Mouse (Mus musculus): ENCODE measurements around the gene Lrrc4b.

DNA sequence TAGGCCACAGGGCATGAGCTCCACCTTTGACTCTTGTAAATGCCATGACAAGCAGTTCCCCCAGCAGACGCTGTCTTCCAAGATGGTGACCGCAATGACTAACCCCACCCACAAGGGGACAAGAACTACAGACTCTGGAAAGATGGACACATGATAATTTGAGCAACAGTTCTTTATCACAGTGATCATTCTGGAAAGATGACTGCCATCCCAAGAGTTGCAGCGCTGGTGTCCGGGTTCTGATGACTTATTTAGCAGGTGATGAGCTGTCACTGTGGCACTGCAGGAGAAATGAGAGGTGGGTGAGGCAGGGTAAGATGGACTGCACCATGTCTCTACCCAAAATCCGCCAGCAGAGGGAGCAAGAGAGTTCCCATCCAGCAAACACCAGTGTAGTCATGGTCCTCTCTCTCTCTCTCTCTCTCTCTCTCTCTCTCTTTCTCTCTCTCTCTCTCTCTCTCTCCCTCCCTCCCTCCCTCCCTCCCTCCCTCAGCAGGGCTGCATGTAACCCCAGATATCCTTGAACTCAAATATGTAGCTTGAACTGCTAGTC lies 72.8 kb downstream of the Lrrc4b start:
- TF ChIP-seq USF1 (IDR thresholded peaks at IDR 0.05; ENCODE audit: low read depth) = no peak
- no peak for TF ChIP-seq MYOD1 (IDR thresholded peaks at IDR 0.05; ENCODE audit: control insufficient read depth in 1 of 3, insufficient read length in 2 of 3, low read depth in 2 of 3)
- TF ChIP-seq POLR2A (IDR thresholded peaks at IDR 0.05; ENCODE audit: insufficient read length, low read depth) = no peak
- TF ChIP-seq MAX (IDR thresholded peaks at IDR 0.05; ENCODE audit: low read depth) = no peak
- no peak for TF ChIP-seq REST (IDR thresholded peaks at IDR 0.05; ENCODE audit: insufficient read depth, insufficient read length)
- TF ChIP-seq TCF12 (IDR thresholded peaks at IDR 0.05; ENCODE audit: insufficient read depth, poor library complexity, severe bottlenecking) = no peak
- no peak for TF ChIP-seq POLR2AphosphoS2 (IDR thresholded peaks at IDR 0.05; ENCODE audit: insufficient read length, low read depth)
- no peak for TF ChIP-seq CEBPB (IDR thresholded peaks at IDR 0.05; ENCODE audit: insufficient read depth, poor library complexity, severe bottlenecking)
- TF ChIP-seq MYOG (IDR thresholded peaks at IDR 0.05; ENCODE audit: control insufficient read depth in 1 of 3, insufficient read depth in 1 of 3, insufficient read length in 2 of 3, low read depth in 2 of 3) = no peak
- TF ChIP-seq TCF3 (IDR thresholded peaks at IDR 0.05; ENCODE audit: insufficient read length, low read depth) = no peak
- no peak for TF ChIP-seq E2F4 (IDR thresholded peaks at IDR 0.05; ENCODE audit: insufficient read depth)
